Mouse (Mus musculus) hindbrain, embryonic 15.5 days (tissue): ENCODE measurements at regions not wholly inside any gene's neighbourhood (a gene's known extent, or its start where the extent isn't known, plus 50 kb on each side); places are given as distances from the start of the nearest gene placed in this dataset.

Source experiments
- ATAC-seq: fragments of 200-750 bp; cut with Nextera tagmentation; 2 replicates; pipeline ENCODE4 v1.8.0; 2017; ENCODE audit warnings: low read depth, moderate number of reproducible peaks, moderate TSS enrichment; ENCODE audit not compliant: low FRiP score
- H3K27ac ChIP-seq: fragments of 300-500 bp; sonication (generic); replicated peaks from 2 replicates; pipeline ENCODE4 v1.5.1; 2015; ENCODE audit warnings: mild to moderate bottlenecking, inconsistent platforms
- H3K27me3 ChIP-seq: fragments of 300-500 bp; sonication (generic); 2 replicates; pipeline ENCODE4 v1.6.1; 2015; ENCODE audit warnings: control low read depth, inconsistent platforms
- H3K36me3 ChIP-seq: fragments of 300-500 bp; sonication (generic); 2 replicates; pipeline ENCODE4 v1.6.1; 2015; ENCODE audit warnings: control low read depth, inconsistent platforms
- H3K4me1 ChIP-seq: fragments of 300-500 bp; sonication (generic); replicated peaks from 2 replicates; pipeline ENCODE4 v1.6.1; 2015; ENCODE audit warnings: control low read depth, inconsistent platforms
- H3K4me2 ChIP-seq: fragments of 300-500 bp; sonication (generic); 2 replicates; pipeline ENCODE4 v1.6.1; 2015; ENCODE audit warnings: moderate library complexity, mild to moderate bottlenecking, inconsistent platforms
- H3K4me3 ChIP-seq: fragments of 300-500 bp; sonication (generic); 2 replicates; pipeline ENCODE4 v1.5.1; 2015; ENCODE audit warnings: mild to moderate bottlenecking, inconsistent platforms
- H3K9ac ChIP-seq: fragments of 300-500 bp; sonication (generic); 2 replicates; pipeline ENCODE4 v1.6.1; 2015; ENCODE audit warnings: inconsistent platforms
- H3K9me3 ChIP-seq: fragments of 300-500 bp; sonication (generic); 2 replicates; pipeline ENCODE4 v1.6.1; 2016; ENCODE audit warnings: control low read depth, inconsistent platforms
- WGBS: fragments of 180-500 bp; shearing (Covaris S2); methylation state at CpG from one replicate; pipeline ENCODE4 v1.1.7; 2015; 5-methylcytosine and 5-hydroxymethylcytosine counted together

GRCm38 (mm10) chr3:83609095-83609770, 156.9 kb upstream of the Sfrp2 start:
- ATAC-seq = no peak
- WGBS = 65% methylated on average over 8 of the region's 8 CpGs
- Histone ChIP-seq H3K4me3 (no peak overlapping the region), H3K9me3 (no peaks in the 10 kb centered on the region), H3K4me1 (no peaks in the 10 kb centered on the region), H3K4me2 (no peak overlapping the region), H3K27ac (no peak overlapping the region), H3K9ac (no peak overlapping the region), H3K27me3 (no peaks in the 10 kb centered on the region), H3K36me3 (no peaks in the 10 kb centered on the region)

GRCm38 (mm10) chr3:83620435-83620834, 145.7 kb upstream of the Sfrp2 start:
- no peak overlapping the region for H3K4me3 ChIP-seq
- H3K27ac ChIP-seq = no peak overlapping the region
- no peaks in the 10 kb centered on the region for H3K27me3 ChIP-seq
- no peaks in the 10 kb centered on the region for H3K36me3 ChIP-seq
- no peak overlapping the region for H3K4me2 ChIP-seq
- ATAC-seq = peak; percentile 68; the same call in 1 of the 2 replicates
- WGBS = 27% methylated on average over 4 of the region's 4 CpGs
- no peak overlapping the region for H3K9ac ChIP-seq
- H3K9me3 ChIP-seq = no peaks in the 10 kb centered on the region
- no peaks in the 10 kb centered on the region for H3K4me1 ChIP-seq

DNA sequence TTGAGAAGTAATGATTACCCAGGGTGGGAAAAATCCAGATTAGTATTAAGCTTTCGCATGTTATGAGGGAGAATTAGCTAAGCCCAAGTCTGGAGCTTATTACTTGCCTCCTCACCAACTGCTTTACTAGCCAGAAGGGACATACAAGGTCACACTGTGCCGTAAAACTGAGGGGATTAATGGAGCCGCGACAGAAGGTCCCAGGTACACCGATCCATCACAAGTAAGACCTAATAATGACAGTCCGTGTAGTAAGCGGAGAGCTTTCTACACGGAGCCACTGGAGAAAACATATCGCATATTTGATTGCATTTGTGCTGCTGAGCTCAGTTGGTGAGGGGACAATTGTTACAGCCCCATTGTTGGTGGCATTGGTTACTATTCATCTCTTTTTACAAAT, 133.1 kb upstream of the Sfrp2 start:
- Histone ChIP-seq H3K27ac (no peak overlapping the region), H3K4me3 (no peak overlapping the region), H3K27me3 (no peaks in the 10 kb centered on the region), H3K36me3 (no peaks in the 10 kb centered on the region), H3K9me3 (no peaks in the 10 kb centered on the region), H3K4me1 (no peaks in the 10 kb centered on the region), H3K4me2 (no peak overlapping the region), H3K9ac (no peak overlapping the region)
- no peak; the same call in 1 of the 2 replicates for ATAC-seq
- WGBS = 68% methylated on average over 9 of the region's 9 CpGs

GRCm38 (mm10) chr3:83640433-83640832, 125.7 kb upstream of the Sfrp2 start:
- ATAC-seq = no peak
- H3K9ac ChIP-seq = no peak overlapping the region
- H3K36me3 ChIP-seq = no peaks in the 10 kb centered on the region
- no peak overlapping the region for H3K4me2 ChIP-seq
- H3K4me3 ChIP-seq = no peak overlapping the region
- WGBS = 81% methylated on average over 4 of the region's 4 CpGs
- H3K27me3 ChIP-seq = no peaks in the 10 kb centered on the region
- H3K9me3 ChIP-seq = no peaks in the 10 kb centered on the region
- no peaks in the 10 kb centered on the region for H3K4me1 ChIP-seq
- no peak overlapping the region for H3K27ac ChIP-seq

- no peaks in the 10 kb centered on the region for H3K4me1 ChIP-seq
- 93% methylated on average over 1 of the region's 1 CpGs for WGBS
- H3K36me3 ChIP-seq = no peaks in the 10 kb centered on the region
- H3K4me2 ChIP-seq = no peak overlapping the region
- no peaks in the 10 kb centered on the region for H3K9me3 ChIP-seq
- no peak overlapping the region for H3K4me3 ChIP-seq
- H3K9ac ChIP-seq = no peak overlapping the region
- no peaks in the 10 kb centered on the region for H3K27me3 ChIP-seq
- no peak for ATAC-seq
- H3K27ac ChIP-seq = no peak overlapping the region
Measured at GRCm38 (mm10) chr3:83663716-83664115, 102.4 kb upstream of the Sfrp2 start.

GRCm38 (mm10) chr3:83676147-83676546, 90.0 kb upstream of the Sfrp2 start:
- Histone ChIP-seq H3K9ac (no peak overlapping the region), H3K4me2 (no peak overlapping the region), H3K4me3 (no peak overlapping the region), H3K4me1 (no peaks in the 10 kb centered on the region), H3K9me3 (no peaks in the 10 kb centered on the region), H3K27ac (no peak overlapping the region), H3K36me3 (no peaks in the 10 kb centered on the region), H3K27me3 (no peaks in the 10 kb centered on the region)
- ATAC-seq = no peak
- 91% methylated on average over 5 of the region's 5 CpGs for WGBS

- 96% methylated on average over 15 of the region's 15 CpGs for WGBS
Measured at GRCm38 (mm10) chr3:83686611-83687010, 79.5 kb upstream of the Sfrp2 start.

DNA sequence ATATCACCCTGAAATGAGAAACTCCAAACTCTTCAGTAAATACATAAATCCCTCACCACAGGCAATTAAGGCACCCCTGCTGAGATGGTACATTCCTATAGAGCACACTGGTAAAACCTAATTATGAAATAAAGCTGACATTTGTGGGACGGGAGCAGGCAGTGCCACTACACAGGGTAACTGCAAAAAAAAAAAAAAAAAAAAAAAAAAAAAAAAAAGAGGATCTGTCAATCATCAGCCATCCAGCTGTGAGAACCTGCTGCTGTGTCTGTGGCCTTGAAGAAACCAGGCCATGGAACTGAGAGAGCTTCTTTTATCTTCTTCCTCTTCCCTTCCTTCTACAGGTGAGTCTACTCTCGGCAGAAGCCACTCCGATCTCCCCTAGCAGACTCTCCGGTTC, 78.6 kb upstream of the Sfrp2 start:
- no peak overlapping the region for H3K9ac ChIP-seq
- no peaks in the 10 kb centered on the region for H3K36me3 ChIP-seq
- no peak overlapping the region for H3K27ac ChIP-seq
- H3K9me3 ChIP-seq = no peaks in the 10 kb centered on the region
- no peaks in the 10 kb centered on the region for H3K4me1 ChIP-seq
- H3K27me3 ChIP-seq = no peaks in the 10 kb centered on the region
- H3K4me2 ChIP-seq = no peak overlapping the region
- 76% methylated on average over 4 of the region's 4 CpGs for WGBS
- ATAC-seq = no peak
- no peak overlapping the region for H3K4me3 ChIP-seq

More at GRCm38 (mm10) chr3:83686611-83687010, 79.5 kb upstream of the Sfrp2 start:
- Histone ChIP-seq H3K9me3 (no peaks in the 10 kb centered on the region), H3K4me1 (no peaks in the 10 kb centered on the region), H3K27me3 (no peaks in the 10 kb centered on the region), H3K4me3 (no peak overlapping the region), H3K36me3 (no peaks in the 10 kb centered on the region), H3K27ac (no peak overlapping the region), H3K4me2 (no peak overlapping the region), H3K9ac (no peak overlapping the region)
- ATAC-seq = no peak

DNA sequence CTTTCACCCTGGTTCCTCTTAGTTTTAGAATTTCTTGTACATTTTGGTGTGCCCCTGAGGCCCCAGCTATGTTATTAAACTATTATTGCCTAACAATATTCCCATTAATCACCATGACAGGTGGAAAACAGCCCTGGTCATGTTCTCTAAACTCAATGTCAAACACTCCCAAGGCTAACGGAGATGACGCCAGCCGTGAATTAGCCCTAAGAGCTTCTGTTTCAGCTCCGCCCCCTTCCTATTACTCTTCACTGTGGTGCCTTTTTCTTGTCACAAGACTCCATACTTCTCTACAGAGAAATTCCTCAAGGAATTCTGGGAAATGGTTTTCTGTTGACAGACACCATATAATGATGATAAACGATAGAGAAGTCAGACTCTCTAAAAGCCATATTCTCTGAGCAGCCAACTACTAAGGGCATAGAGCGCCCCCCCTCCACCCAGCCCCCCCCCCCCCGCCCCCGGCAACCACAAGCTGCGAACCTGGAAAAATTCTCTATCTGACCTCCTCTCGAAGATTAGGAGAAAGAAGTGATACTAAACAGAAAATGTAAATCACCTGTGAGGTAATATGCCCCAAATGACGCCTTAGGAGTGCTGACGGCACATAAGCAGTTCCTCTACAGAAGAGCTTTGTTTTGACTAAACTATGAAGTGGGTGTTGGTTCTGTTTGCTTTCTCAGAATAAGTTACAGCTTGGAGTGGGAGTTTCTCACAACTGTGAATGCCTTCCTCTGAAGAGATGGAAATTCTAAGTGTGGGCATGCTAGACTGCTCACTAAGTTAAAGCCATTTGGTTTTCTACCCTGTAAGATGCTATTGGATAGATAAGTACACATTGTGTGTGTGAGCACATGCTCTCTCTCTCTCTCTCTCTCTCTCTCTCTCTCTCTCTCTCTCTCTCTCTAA, 76.8 kb upstream of the Sfrp2 start:
- ATAC-seq = 0 out of 2 replicates have a peak, but pooled peaks have one; percentile 42
- no peaks in the 10 kb centered on the region for H3K27me3 ChIP-seq
- WGBS = 68% methylated on average over 12 of the region's 12 CpGs
- H3K27ac ChIP-seq = no peak overlapping the region
- no peak overlapping the region for H3K4me3 ChIP-seq
- no peak overlapping the region for H3K9ac ChIP-seq
- H3K36me3 ChIP-seq = no peaks in the 10 kb centered on the region
- no peaks in the 10 kb centered on the region for H3K9me3 ChIP-seq
- no peaks in the 10 kb centered on the region for H3K4me1 ChIP-seq
- no peak overlapping the region for H3K4me2 ChIP-seq

DNA sequence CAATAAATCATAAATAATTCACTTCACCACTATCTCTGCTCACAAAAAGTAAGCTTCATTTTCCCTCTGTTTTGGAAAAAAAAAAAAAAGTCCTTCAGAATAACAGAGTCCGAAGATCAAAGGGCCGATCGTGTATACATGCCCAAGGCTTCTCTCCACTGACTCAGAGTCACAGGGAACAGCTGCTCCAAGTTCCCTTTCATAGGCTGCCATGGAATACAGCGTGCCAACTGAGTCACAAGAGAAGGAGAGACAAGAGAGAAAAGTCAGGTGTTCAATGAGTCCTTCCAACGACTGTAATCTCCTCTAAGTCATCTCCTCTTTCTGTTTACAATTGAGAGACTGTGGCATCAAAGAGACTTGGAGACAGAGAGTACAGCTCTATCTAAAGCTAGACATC, 71.6 kb upstream of the Sfrp2 start:
- Histone ChIP-seq H3K36me3 (no peaks in the 10 kb centered on the region), H3K27ac (no peak overlapping the region), H3K27me3 (no peaks in the 10 kb centered on the region), H3K9ac (no peak overlapping the region), H3K4me2 (no peak overlapping the region), H3K4me1 (no peaks in the 10 kb centered on the region), H3K9me3 (no peaks in the 10 kb centered on the region), H3K4me3 (no peak overlapping the region)
- WGBS = 88% methylated on average over 5 of the region's 5 CpGs
- ATAC-seq = no peak

- no peak overlapping the region for H3K4me3 ChIP-seq
- H3K27me3 ChIP-seq = no peaks in the 10 kb centered on the region
- no peaks in the 10 kb centered on the region for H3K36me3 ChIP-seq
- no peak overlapping the region for H3K4me2 ChIP-seq
- no peaks in the 10 kb centered on the region for H3K4me1 ChIP-seq
- 87% methylated on average over 3 of the region's 3 CpGs for WGBS
- ATAC-seq = no peak
- no peak overlapping the region for H3K9ac ChIP-seq
- no peaks in the 10 kb centered on the region for H3K9me3 ChIP-seq
- no peak overlapping the region for H3K27ac ChIP-seq
Measured at GRCm38 (mm10) chr3:83699751-83700150, 66.4 kb upstream of the Sfrp2 start.

GRCm38 (mm10) chr3:83701075-83701474, 65.0 kb upstream of the Sfrp2 start:
- Histone ChIP-seq H3K4me1 (no peaks in the 10 kb centered on the region), H3K27ac (no peak overlapping the region), H3K27me3 (no peaks in the 10 kb centered on the region), H3K9me3 (no peaks in the 10 kb centered on the region), H3K4me2 (no peak overlapping the region), H3K4me3 (no peak overlapping the region), H3K9ac (no peak overlapping the region), H3K36me3 (no peaks in the 10 kb centered on the region)
- 63% methylated on average over 1 of the region's 1 CpGs for WGBS
- ATAC-seq = no peak
